Mouse (Mus musculus) left cerebral cortex, postnatal 10 days (tissue): Measurements from ENCODE around the gene Sema4b. TPM values are rescaled to one million over a fixed set of nuclear protein-coding genes. Genes with fewer than 3 reads are reported as not detected.

Source experiments
- DNase-seq, 2 experiments: peaks; one replicate each; pipeline ENCODE4 v3.0.0; 2021 to 2022; ENCODE audit warnings: low spot score in 2 of 2, mixed read lengths in 1 of 2; ENCODE audit errors: extremely low spot score in 1 of 2
- intact Hi-C: fragments of 180-260 bp; cut with DNase I; formaldehyde crosslinking; loops from one replicate; pipeline ENCODE4 v1.15.1; 2025
- total RNA-seq, 2 experiments: library from RNA; stranded (reverse); gene quantifications; 2 replicates each; pipeline ENCODE4 v1.2.3; 2021

The Sema4b gene
- total RNA-seq, 2 experiments from 2014 or later: 23.5 to 23.7 TPM

DNA sequence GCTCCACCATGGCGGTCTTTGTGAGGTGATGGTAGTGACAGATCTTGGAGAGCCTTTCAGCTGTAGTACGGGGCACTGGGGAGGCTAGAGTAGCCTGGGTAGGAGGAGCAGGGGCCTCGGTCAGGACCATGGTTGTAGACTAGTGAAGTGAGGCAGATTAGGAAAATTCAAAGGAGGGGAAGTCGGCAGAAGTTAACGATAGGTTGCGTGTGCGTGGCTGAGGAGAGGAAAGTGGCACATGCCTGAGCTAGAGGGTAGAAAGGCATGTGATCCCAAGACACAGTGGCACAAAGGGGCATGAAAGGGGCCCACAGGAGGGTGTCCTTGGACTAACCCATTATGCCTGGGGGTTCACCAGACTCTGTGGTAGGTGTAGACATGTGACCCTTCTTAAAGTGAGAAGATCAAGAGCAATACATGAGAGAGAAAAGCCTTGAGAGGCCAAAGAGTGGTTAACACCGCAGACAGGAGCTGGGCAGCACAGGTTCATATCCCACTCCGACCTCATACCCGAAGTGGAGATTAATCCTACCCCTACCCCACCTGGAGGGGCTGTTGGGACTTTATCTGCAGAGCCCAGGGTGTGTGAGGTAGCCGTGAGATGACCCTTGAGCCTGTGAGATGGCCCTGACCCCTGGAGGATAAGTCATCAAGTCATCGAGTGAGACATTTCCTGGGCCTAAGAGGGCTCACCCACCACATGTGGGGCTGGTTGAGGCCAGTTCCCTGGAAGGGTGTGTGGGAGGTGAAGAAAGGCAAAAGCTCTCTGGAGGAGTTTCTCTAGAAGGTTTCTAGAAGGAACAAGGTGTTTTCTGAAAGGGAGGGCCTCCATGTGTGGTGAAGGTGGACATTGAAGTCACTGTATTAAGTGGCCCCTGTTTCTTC is 19.3 kb downstream of the Sema4b start:
- intact Hi-C loops: no loop called here

GRCm38 (mm10) chr7:80207314-80207731 is 20.7 kb downstream of the Sema4b start:
- no peak for DNase-seq
- intact Hi-C loops: no loop called here

More for the DNA sequence above, 19.3 kb downstream of the Sema4b start:
- DNase-seq: no peak

DNA sequence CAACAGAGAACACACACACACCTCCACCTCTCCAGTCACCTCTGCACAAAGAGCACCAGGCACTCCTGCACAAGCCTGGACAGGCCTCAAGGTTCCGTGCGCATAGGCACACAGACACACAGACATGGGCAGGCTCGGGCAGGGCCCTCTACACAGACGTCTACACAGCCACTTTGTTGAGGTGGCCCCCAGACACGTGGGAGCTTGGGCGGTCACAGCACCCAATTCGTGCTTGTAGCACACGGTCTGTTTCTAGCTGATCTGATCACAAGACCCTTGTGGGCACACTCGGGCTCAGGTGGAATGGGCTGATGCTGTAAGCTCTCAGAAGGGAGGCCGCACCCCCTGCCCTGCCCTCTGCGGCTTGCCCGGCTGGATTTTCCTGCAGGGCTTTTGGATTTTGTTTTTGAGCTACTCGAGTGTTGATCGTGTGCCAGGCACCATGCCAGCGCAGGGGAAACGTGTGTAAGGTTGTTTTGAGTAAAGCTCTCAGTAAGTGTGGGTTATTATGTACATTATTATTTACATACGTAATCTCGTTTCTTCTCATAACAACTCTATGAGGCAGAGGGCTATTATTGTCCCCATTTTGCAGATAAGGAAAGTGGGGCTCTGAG is 21.5 kb downstream of the Sema4b start:
- DNase-seq: no peak
- intact Hi-C loops: no loop called here

DNA sequence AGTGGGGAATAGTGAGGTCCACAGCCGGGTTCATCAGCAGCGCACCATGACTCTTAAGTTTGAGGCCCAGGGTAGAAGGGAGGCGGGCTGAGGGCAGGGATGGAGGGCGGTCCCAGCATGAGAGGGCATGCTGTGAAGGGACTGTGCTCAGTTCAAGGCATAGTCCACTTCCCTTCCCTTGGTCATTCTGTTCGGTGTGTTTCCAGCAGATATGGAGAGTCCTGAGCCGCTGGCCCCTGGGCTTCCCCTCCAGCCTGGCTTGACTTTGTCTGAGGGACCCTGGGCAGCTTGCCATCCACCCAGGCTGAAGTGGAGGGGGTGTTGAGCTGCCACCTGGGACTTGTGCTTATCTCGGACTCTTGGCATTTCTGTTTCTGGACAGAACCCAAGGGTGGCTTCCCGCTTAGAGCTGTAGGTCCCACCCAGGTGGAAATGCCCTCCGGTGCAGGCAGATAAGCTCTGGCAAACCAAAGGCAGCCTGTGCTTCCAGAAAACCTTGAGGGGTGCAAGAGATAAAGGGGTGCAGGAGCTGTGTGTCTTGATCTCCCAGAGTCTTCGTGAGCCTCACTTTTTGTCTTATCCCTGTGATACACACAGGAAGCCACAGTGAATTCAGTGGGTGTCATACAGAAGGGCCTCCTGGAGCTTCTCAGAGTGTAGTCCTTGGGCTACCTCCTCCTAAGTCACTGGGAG is 22.2 kb downstream of the Sema4b start:
- intact Hi-C loops: no loop called here
- DNase-seq: peak in 1 of 2 experiments; percentile 58

- DNase-seq: no peak
- intact Hi-C loops: no loop called here
Observed at GRCm38 (mm10) chr7:80209669-80210068, 23.0 kb downstream of the Sema4b start.

DNA sequence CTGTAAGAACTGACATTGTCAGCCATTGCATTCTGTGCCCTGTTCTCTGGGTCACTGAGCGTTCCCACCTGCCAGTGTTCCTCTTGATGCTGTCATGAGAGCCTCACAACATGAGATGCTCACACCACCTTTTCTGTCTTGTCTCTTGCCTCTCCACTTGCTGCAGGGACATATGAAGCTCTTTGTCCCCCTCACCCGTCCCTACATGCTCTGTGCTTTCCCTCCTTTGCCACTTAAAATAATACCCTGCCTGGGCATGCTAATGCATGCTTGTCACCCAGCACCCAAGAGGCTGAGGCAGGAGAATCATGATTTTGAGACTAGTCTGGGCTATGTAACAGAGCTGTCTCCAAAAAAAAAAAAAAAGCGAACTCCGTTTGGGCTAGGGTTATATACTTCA is 24.3 kb downstream of the Sema4b start:
- no peak for DNase-seq
- intact Hi-C loops: no loop called here

- no peak for DNase-seq
- intact Hi-C loops: no loop called here
Observed at GRCm38 (mm10) chr7:80213604-80214003, 27.0 kb downstream of the Sema4b start.

DNA sequence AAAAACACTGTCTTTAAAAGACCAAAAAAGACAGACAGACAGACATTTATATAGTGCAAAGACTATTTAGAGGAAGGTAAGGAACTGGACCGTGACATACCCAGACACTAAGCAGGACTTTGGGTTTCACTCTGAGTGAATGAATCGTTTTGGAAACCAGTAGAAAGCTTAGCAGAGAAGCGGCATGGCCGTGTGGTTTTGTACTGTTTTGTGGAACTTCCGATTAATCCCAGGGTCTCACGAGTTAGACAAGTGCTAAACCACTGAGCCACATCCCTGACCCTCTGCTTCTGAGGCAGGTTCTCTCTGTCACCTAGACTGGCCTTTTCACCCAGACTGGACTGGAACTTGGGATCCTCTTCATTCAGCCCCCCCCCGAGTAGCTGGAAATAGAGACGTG is 27.8 kb downstream of the Sema4b start:
- DNase-seq: no peak
- intact Hi-C loops: no loop called here

DNA sequence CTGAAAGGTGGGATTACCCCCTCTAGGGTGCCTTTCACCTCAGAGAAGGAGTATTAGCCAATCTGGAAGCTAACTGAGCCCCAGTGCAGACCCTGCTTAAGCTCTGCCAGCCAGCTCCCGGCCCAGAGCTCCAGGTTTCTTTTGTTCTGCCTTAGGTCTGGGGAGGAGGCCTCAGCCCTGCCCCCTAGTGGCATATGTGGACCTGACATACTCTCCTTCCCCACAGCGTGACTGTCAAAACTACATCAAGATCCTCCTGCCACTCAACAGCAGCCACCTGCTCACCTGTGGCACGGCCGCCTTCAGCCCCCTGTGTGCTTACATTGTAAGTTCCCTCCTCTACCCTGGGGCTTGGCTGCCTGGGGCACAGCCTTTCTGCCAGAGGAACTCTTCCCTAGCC is 28.8 kb downstream of the Sema4b start:
- peak; percentile 53 to 82 for DNase-seq
- intact Hi-C loops: loop anchor here (5.0 kb wide), 1 partner anchor 73 kb away; no protein-coding TSS in a partner anchor

DNA sequence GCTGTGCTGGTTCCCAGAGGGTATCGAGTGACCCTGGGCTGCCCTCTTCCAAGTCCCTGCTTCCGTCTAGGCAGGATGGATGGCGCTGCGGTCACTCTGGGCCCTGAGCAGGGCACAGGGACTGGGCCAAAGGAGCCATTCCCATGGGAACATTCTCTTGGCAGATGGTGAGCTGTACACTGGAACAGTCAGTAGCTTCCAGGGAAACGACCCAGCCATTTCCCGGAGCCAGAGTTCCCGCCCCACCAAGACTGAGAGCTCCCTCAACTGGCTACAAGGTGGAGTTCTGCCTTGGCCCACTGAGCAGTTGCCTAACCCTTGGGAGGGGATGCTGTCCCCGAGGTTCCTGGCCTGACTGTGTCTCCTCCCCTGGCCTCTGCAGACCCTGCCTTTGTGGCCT is 29.9 kb downstream of the Sema4b start:
- intact Hi-C loops: loop anchor here (5.0 kb wide), 1 partner anchor 74 kb away; no protein-coding TSS in a partner anchor
- DNase-seq: peak; percentile 52 to 56

- no peak for DNase-seq
- intact Hi-C loops: loop anchor here (5.0 kb wide), 1 partner anchor 76 kb away; no protein-coding TSS in a partner anchor
Observed at GRCm38 (mm10) chr7:80218666-80219065, 32.0 kb downstream of the Sema4b start.

- intact Hi-C loops: no loop called here
- DNase-seq: no peak
Observed at GRCm38 (mm10) chr7:80220237-80220797, 33.7 kb downstream of the Sema4b start.

- DNase-seq: no peak
- intact Hi-C loops: no loop called here
Observed at GRCm38 (mm10) chr7:80221179-80221750, 34.6 kb downstream of the Sema4b start.

DNA sequence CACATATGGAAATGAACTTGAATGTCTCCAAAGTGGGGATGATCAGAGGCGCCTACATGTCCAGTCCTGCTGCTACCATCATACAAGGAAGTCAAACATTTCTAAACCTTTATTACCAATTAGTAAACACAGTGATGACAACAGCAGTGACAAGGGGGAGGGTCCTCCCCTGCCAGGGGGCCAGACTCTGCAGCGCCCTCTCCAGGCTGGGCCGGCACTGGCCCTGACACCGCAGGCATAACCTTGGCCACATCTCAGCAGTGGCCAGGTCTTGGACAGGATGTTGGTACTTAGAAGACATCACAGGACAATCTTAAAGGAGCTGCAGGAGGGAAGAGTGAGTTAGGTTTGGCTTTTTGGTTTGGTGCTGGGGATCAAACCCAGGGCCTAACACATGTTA is 40.4 kb downstream of the Sema4b start:
- intact Hi-C loops: no loop called here
- DNase-seq: no peak

- intact Hi-C loops: no loop called here
Observed at GRCm38 (mm10) chr7:80230196-80230595, 43.6 kb downstream of the Sema4b start.

GRCm38 (mm10) chr7:80231971-80232488 is 45.4 kb downstream of the Sema4b start:
- intact Hi-C loops: no loop called here
- DNase-seq: no peak

More at GRCm38 (mm10) chr7:80230196-80230595, 43.6 kb downstream of the Sema4b start:
- no peak for DNase-seq

- intact Hi-C loops: no loop called here
Observed at GRCm38 (mm10) chr7:80232489-80233029, 45.9 kb downstream of the Sema4b start, which contains the start of the genes Cib1 and Gdpgp1. Cib1 (minus strand) TSS chr7:80232813. Gdpgp1 (plus strand) TSS chr7:80232865.

DNA sequence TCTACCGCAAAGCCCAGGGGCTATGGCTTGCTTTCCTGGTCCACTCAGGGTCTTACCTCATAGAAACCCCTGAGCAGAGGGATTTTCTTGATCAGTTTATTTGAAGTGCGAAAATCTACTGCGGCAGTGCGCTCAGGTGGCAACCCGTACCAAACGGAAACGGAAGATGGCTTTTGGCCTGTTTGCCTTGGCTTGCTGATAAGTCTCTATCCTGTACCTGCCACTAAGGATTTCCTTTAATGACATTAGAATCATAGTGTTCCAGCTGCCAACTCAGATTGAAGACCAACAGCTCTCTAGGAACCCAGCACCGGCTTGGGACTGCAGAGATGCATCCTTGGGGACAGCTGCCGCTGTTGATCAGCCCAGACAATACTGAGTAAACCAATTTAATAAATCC is 47.2 kb downstream of the Sema4b start:
- intact Hi-C loops: no loop called here
- no peak for DNase-seq

More at GRCm38 (mm10) chr7:80232489-80233029, 45.9 kb downstream of the Sema4b start, which contains the start of the genes Cib1 and Gdpgp1:
- peak; percentile 92 to 96 for DNase-seq
